Mouse (Mus musculus) monocyte, adult 5-6 weeks (primary cell): ENCODE data around the gene A330070K13Rik. TPM values are rescaled to one million over a fixed set of nuclear protein-coding genes. Genes with fewer than 3 reads are reported as not detected.

Experiments used
- ATAC-seq: fragments of 153-309, 156-312 bp; replicated peaks from 2 replicates; pipeline ENCODE4 v1.8.0; 2017; ENCODE audit warnings: mild to moderate bottlenecking; ENCODE audit not compliant: low TSS enrichment, insufficient number of reproducible peaks, severe bottlenecking, poor library complexity, low FRiP score
- total RNA-seq: library from RNA; stranded (forward); fragments of 200-1000, 200-491, 200-594 nt; gene quantifications from 3 replicates; pipeline ENCODE4 v1.2.3, GENCODE M21; 2017

The A330070K13Rik gene
- total RNA-seq = not detected in 3 replicates

- no peak for ATAC-seq
Measured at GRCm38 (mm10) chr5:130384222-130384912, at the start of gene A330070K13Rik. TSS of gene A330070K13Rik (minus strand) at chr5:130384631.

DNA sequence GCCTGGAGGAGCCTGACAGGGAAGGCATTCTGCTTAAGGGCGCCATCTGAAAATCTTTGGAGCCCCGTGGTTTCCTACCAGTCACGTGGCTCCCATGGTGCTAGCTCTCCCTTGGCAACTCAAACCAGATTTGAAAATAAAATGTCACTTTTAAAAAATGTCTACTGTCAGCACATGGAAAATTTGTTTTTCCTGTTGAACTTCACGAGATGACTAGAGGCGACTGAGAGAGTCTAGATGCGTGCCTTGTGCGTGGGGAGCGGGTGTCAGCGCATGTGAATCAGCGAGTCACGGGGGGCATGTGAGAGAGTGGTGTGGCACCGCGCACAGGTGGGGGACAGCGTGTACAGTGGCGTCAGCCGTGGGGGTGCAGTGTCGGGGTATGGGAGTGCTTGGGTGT lies 27.1 kb upstream of the A330070K13Rik start:
- ATAC-seq = no peak

- ATAC-seq = no peak
Measured at GRCm38 (mm10) chr5:130409706-130410105, 25.3 kb upstream of the A330070K13Rik start.

GRCm38 (mm10) chr5:130405201-130405600 lies 20.8 kb upstream of the A330070K13Rik start:
- ATAC-seq = no peak

GRCm38 (mm10) chr5:130400136-130400917 lies 15.9 kb upstream of the A330070K13Rik start:
- no peak for ATAC-seq

- no peak for ATAC-seq
Measured at GRCm38 (mm10) chr5:130395142-130395541, 10.7 kb upstream of the A330070K13Rik start.

GRCm38 (mm10) chr5:130394386-130394785 lies 10.0 kb upstream of the A330070K13Rik start:
- ATAC-seq = no peak

DNA sequence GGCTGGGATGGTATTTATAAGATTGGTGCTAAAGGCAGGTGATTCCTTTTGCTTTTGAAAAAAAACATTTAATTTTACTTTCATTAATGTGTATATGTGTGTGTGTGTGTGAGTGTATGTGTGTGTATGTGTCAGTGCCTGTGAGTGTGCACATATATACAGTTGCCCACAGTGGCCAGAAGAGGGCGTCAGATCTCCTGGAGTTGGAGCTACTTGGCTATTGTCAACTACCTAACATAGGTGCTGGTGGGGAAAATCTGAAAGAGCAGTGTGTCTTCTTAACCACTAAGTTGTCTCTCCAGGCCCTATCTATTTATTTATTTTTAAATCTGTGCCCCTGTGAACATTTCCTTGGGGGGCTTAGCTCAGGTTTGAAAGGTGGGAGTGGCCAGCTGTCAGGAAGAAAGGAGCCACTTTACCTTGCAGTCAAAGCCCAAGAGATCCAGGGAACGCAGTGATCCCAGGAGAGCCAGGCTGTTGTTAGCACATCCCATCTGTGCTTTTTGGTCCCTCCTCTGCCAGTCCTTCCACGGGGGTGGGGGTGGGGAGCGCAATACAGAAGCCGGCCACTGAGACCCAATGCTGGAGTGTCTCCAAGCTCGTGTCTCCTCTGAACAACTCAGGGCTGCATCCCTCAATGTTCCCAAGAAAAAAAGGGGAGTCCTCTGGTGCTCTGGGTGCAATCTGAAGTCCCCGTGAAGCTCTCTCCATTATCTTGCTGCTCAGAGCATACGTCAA lies 9.4 kb upstream of the A330070K13Rik start:
- ATAC-seq = no peak

DNA sequence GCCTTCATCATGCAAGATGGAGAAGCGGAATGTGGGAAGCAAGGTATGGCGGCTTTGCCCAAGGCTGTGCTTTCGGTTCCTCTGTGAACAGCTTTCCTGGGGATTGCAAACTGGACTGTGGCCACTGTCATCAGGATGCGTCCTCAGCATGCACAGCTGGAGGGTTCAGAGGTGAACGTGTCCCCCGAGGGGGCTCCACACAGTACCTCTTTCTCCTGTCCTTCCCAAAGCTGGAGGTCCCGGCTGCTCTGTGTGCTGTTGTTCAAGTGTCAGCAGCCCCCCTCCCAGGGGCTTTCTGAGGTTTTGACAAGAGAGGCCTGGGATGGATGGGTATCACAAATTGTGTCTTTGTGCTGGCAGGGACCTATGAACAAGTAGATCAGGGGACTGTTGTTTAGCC lies 2.0 kb upstream of the A330070K13Rik start:
- ATAC-seq = no peak

DNA sequence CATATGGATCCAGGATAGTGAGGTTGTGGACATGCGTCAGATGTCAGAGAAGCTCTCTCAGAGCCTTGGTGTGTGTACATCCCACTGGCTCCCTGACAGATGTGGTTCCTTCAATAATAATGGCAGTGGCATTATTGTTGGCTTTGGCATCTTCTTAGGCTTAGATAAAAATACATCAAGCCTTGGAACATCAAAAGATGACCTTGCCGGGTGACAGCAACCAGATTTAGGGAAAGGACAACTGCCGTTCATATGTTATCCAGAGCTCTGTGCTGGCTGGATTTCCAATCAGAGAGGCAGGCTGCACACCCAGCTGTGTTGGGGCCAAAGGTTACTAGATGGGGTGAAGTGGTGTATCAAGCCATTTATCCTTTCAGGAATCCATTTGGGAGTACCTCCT lies 9.0 kb downstream of the A330070K13Rik start:
- ATAC-seq = no peak

- ATAC-seq = no peak
Measured at GRCm38 (mm10) chr5:130369237-130369636, 15.2 kb downstream of the A330070K13Rik start, which contains the start of gene Caln1. TSS of gene Caln1 (plus strand) at chr5:130369455.

DNA sequence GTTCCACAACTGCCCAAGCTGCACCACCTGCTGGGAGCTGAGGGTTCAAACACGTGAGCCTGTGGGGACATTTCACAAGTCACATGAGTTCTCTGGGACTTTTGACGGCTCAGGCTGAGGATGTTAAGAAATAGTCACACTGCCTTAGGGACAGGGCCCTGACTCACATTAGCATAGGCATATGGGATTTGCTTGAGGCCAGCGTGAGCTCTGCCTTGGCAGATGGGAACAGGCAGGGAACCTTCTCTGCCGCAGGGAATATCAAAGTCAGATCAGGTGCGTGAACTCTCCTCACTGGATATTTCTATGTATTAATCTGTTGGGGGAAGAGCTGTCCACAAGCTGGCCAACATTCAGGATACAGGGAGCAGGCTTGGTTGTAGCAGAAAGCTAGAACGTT lies 16.2 kb downstream of the A330070K13Rik start:
- ATAC-seq = no peak

DNA sequence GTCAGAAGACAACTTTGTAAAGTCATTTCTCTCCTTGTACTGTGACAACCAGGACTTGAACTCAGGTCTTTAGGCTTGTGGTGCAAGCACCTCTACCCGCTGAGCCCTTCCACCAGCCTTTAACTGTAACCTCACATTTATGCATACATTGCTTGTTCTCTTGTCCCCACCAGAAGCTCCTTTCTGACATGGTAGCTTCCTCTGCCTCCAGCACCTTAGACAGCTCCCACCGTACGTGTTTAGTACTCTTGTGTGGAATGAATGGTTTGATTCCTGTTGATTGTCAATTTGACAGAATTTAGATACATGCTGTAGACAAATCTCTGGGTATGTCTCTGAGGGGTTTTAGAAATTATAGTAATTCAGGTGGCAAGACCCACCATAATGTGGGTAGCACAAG lies 20.7 kb downstream of the A330070K13Rik start:
- no peak for ATAC-seq

DNA sequence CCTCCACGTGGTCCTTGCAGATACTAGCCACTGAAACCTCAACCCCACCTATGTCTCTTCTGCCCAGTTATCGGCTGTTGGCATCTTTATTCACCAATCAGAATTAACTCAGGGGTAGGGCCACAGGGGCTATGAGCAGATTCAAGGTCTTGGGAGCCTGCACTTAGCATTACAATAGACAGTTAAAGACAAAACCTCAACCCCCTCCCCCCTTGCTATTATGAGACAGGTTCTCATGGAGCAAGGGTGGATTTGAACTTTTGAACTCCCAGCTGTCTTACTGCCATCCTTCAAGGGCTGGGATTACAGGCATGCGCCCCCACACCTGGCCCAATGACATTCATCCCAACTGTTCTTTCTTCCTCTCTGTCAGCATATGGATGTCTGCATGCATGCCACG lies 21.3 kb downstream of the A330070K13Rik start:
- ATAC-seq = no peak

GRCm38 (mm10) chr5:130355223-130355622 lies 29.2 kb downstream of the A330070K13Rik start:
- ATAC-seq = no peak

DNA sequence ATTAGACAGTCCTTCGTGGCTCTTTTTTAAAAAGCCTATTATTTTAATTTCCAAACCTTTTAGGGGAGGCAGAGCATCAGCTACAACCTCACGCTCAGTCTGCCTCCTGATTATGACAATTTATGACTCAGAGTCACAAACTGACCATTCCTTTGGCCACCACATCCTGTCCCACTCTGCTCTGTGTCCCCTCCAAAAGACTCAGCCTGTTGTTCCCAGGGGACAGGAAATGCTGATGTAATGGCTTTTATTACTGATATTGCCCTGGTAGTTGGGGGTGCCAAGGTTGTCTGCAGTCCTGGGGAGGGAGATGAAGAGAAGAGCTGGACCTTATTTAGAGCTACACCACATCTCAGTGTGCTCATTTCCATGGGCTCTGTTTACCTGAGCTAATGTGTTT lies 38.6 kb downstream of the A330070K13Rik start:
- ATAC-seq = no peak

- ATAC-seq = no peak
Measured at GRCm38 (mm10) chr5:130344999-130345398, 39.4 kb downstream of the A330070K13Rik start.

- ATAC-seq = no peak
Measured at GRCm38 (mm10) chr5:130340656-130341055, 43.8 kb downstream of the A330070K13Rik start.

DNA sequence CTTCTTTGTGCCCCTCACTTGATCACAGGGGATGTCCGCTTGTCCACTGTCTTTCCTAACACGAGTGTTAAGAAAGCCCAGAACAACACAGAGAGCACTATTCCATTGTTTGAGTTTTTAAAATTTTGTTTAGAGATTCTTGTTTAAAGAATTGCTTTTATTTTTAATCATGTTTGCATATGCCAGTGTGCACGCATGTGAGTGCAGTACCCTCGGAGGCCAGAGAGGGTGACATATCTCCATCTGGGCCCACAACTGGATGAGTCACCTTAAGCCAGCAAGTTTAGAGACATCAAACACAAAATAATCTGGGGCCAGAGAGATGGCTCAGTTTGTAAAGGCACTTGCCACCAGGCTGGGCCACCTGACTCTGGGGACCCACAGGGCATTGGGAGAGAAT lies 49.0 kb downstream of the A330070K13Rik start:
- no peak for ATAC-seq
